Mouse (Mus musculus): ENCODE results near the gene Tnfrsf14. TPM values are rescaled to one million over a fixed set of nuclear protein-coding genes. Genes with fewer than 3 reads are reported as not detected.

Tnfrsf14 gene
- polyA plus RNA-seq, 1 experiment from 2014 or later: 0.14 TPM

- H3K4me1 ChIP-seq: peaks cover 79% of the 10 kb centered on the region
- H3K4me3 ChIP-seq: peak within 1 kb of the TSS; percentile 91
- peak; percentile 65 for ATAC-seq
- peak within 1 kb of the TSS; percentile 87 for H3K4me2 ChIP-seq
- H3K9ac ChIP-seq: peak within 1 kb of the TSS; percentile 99
- H3K9me3 ChIP-seq (replicated peaks): no peaks in the 10 kb centered on the region
- WGBS: under 1% methylated on average over 63 of the region's 65 CpGs
- peak within 1 kb of the TSS; percentile 97 for H3K27ac ChIP-seq
- peaks cover 7% of the 10 kb centered on the region for H3K36me3 ChIP-seq (ENCODE audit: poor library complexity, severe bottlenecking)
- H3K27me3 ChIP-seq: peaks cover 6% of the 10 kb centered on the region
These were observed 32.4 kb upstream of the Tnfrsf14 start, which contains the start of gene Hes5 for GRCm38 (mm10) chr4:154960690-154961225. Gene Hes5, plus strand, starts transcription at chr4:154960923.

GRCm38 (mm10) chr4:154960021-154960689 is 31.8 kb upstream of the Tnfrsf14 start:
- Histone ChIP-seq H3K27me3 (peaks cover 6% of the 10 kb centered on the region), H3K27ac (peak overlapping the region; percentile 97), H3K4me3 (peak overlapping the region; percentile 91), H3K4me2 (peak overlapping the region; percentile 87), H3K9ac (peak overlapping the region; percentile 99), H3K36me3 (ENCODE audit: poor library complexity, severe bottlenecking) (peaks cover 7% of the 10 kb centered on the region), H3K9me3 (replicated peaks) (no peaks in the 10 kb centered on the region), H3K4me1 (peaks cover 73% of the 10 kb centered on the region)
- WGBS: 5% methylated on average over 20 of the region's 20 CpGs
- no peak; the same call in 1 of the 2 replicates for ATAC-seq

- no peaks in the 10 kb centered on the region for H3K9me3 ChIP-seq (replicated peaks)
- peak overlapping the region; percentile 54 for H3K4me2 ChIP-seq
- WGBS: 4% methylated on average over 8 of the region's 8 CpGs
- ATAC-seq: no peak
- peak overlapping the region; percentile 79 for H3K27ac ChIP-seq
- H3K4me3 ChIP-seq: no peak overlapping the region
- H3K27me3 ChIP-seq: peaks cover 20% of the 10 kb centered on the region
- peaks cover 7% of the 10 kb centered on the region for H3K36me3 ChIP-seq (ENCODE audit: poor library complexity, severe bottlenecking)
- no peak overlapping the region for H3K9ac ChIP-seq
- H3K4me1 ChIP-seq: peaks cover 73% of the 10 kb centered on the region
These were observed 30.3 kb upstream of the Tnfrsf14 start for GRCm38 (mm10) chr4:154958621-154959020.

GRCm38 (mm10) chr4:154958171-154958570 is 29.8 kb upstream of the Tnfrsf14 start:
- peak overlapping the region; percentile 54 for H3K4me2 ChIP-seq
- no peaks in the 10 kb centered on the region for H3K9me3 ChIP-seq (replicated peaks)
- ATAC-seq: peak; percentile 66
- peaks cover 20% of the 10 kb centered on the region for H3K27me3 ChIP-seq
- H3K9ac ChIP-seq: no peak overlapping the region; the same call in 1 of the 2 replicates
- peak overlapping the region; percentile 20 for H3K4me3 ChIP-seq
- H3K4me1 ChIP-seq: peaks cover 73% of the 10 kb centered on the region
- H3K36me3 ChIP-seq (ENCODE audit: poor library complexity, severe bottlenecking): peaks cover 7% of the 10 kb centered on the region
- WGBS: 0% methylated on average over 15 of the region's 15 CpGs
- peak overlapping the region; percentile 79 for H3K27ac ChIP-seq

- no peak for ATAC-seq
- H3K27ac ChIP-seq: peak overlapping the region; percentile 79; the same call in 1 of the 2 replicates
- no peaks in the 10 kb centered on the region for H3K9me3 ChIP-seq (replicated peaks)
- peaks cover 73% of the 10 kb centered on the region for H3K4me1 ChIP-seq
- peaks cover 7% of the 10 kb centered on the region for H3K36me3 ChIP-seq (ENCODE audit: poor library complexity, severe bottlenecking)
- no peak overlapping the region; the same call in 1 of the 2 replicates for H3K4me3 ChIP-seq
- H3K9ac ChIP-seq: no peak overlapping the region
- H3K4me2 ChIP-seq: peak overlapping the region; percentile 54
- 18% methylated on average over 13 of the region's 13 CpGs for WGBS
- peaks cover 20% of the 10 kb centered on the region for H3K27me3 ChIP-seq
These were observed 29.1 kb upstream of the Tnfrsf14 start for GRCm38 (mm10) chr4:154957289-154957993.

GRCm38 (mm10) chr4:154956604-154957003 is 28.2 kb upstream of the Tnfrsf14 start:
- ATAC-seq: no peak
- H3K4me1 ChIP-seq: peaks cover 72% of the 10 kb centered on the region
- WGBS: 36% methylated on average over 9 of the region's 9 CpGs

GRCm38 (mm10) chr4:154952461-154953241 is 24.3 kb upstream of the Tnfrsf14 start:
- under 1% methylated on average over 26 of the region's 26 CpGs for WGBS
- Histone ChIP-seq H3K9ac (no peak overlapping the region), H3K36me3 (ENCODE audit: poor library complexity, severe bottlenecking) (no peaks in the 10 kb centered on the region), H3K27ac (peak overlapping the region; percentile 62), H3K4me2 (peak overlapping the region; percentile 38), H3K9me3 (replicated peaks) (no peaks in the 10 kb centered on the region), H3K27me3 (peaks cover 21% of the 10 kb centered on the region), H3K4me1 (peaks cover 66% of the 10 kb centered on the region), H3K4me3 (no peak overlapping the region)
- peak; percentile 46 for ATAC-seq

More at GRCm38 (mm10) chr4:154956604-154957003, 28.2 kb upstream of the Tnfrsf14 start:
- H3K9me3 ChIP-seq (replicated peaks): no peaks in the 10 kb centered on the region
- H3K4me2 ChIP-seq: no peak overlapping the region
- peaks cover 20% of the 10 kb centered on the region for H3K27me3 ChIP-seq
- H3K4me3 ChIP-seq: no peak overlapping the region
- H3K27ac ChIP-seq: no peak overlapping the region
- H3K9ac ChIP-seq: no peak overlapping the region
- no peaks in the 10 kb centered on the region for H3K36me3 ChIP-seq (ENCODE audit: poor library complexity, severe bottlenecking)

GRCm38 (mm10) chr4:154949589-154949982 is 21.2 kb upstream of the Tnfrsf14 start:
- peaks cover 78% of the 10 kb centered on the region for H3K4me1 ChIP-seq
- 2% methylated on average over 16 of the region's 16 CpGs for WGBS
- H3K4me3 ChIP-seq: no peak overlapping the region
- H3K36me3 ChIP-seq (ENCODE audit: poor library complexity, severe bottlenecking): no peaks in the 10 kb centered on the region
- peak overlapping the region; percentile 48 for H3K4me2 ChIP-seq
- H3K27me3 ChIP-seq: peaks cover 15% of the 10 kb centered on the region
- no peak overlapping the region for H3K9ac ChIP-seq
- peak; percentile 19; the same call in 1 of the 2 replicates for ATAC-seq
- peak overlapping the region; percentile 95 for H3K27ac ChIP-seq
- H3K9me3 ChIP-seq (replicated peaks): no peaks in the 10 kb centered on the region

- no peaks in the 10 kb centered on the region for H3K9me3 ChIP-seq (replicated peaks)
- 31% methylated on average over 6 of the region's 6 CpGs for WGBS
- ATAC-seq: peak; percentile 8; the same call in 1 of the 2 replicates
- peaks cover 77% of the 10 kb centered on the region for H3K4me1 ChIP-seq
- peaks cover 9% of the 10 kb centered on the region; the same call in 1 of the 2 replicates for H3K27me3 ChIP-seq
- peak overlapping the region; percentile 95 for H3K27ac ChIP-seq
- H3K9ac ChIP-seq: no peak overlapping the region
- peak overlapping the region; percentile 48 for H3K4me2 ChIP-seq
- peak overlapping the region; percentile 2; the same call in 1 of the 2 replicates for H3K4me3 ChIP-seq
- no peaks in the 10 kb centered on the region for H3K36me3 ChIP-seq (ENCODE audit: poor library complexity, severe bottlenecking)
These were observed 20.7 kb upstream of the Tnfrsf14 start for GRCm38 (mm10) chr4:154948940-154949588.

GRCm38 (mm10) chr4:154948066-154948939 is 19.9 kb upstream of the Tnfrsf14 start:
- peaks cover 69% of the 10 kb centered on the region for H3K4me1 ChIP-seq
- peak; percentile 71 for ATAC-seq
- H3K4me2 ChIP-seq: peak overlapping the region; percentile 48
- no peak overlapping the region for H3K9ac ChIP-seq
- peaks cover 7% of the 10 kb centered on the region; the same call in 1 of the 2 replicates for H3K27me3 ChIP-seq
- peak overlapping the region; percentile 95 for H3K27ac ChIP-seq
- WGBS: 30% methylated on average over 14 of the region's 14 CpGs
- no peaks in the 10 kb centered on the region for H3K36me3 ChIP-seq (ENCODE audit: poor library complexity, severe bottlenecking)
- no peaks in the 10 kb centered on the region for H3K9me3 ChIP-seq (replicated peaks)
- peak overlapping the region; percentile 2; the same call in 1 of the 2 replicates for H3K4me3 ChIP-seq

Data from forebrain, embryonic 13.5 days (tissue).